Mouse (Mus musculus): ENCODE measurements around the gene Syce1.
A peak's percentile ranks its signal among the peaks of the same experiment; 100 is the strongest.

Gene Syce1

GRCm38 (mm10) chr7:140787406-140788052, at the start of gene Syce1:
Gene Syce1 (minus strand): TSS chr7:140787852.
- DNase-seq (ENCODE audit: low read depth, low spot score), result no peak

- DNase-seq (ENCODE audit: low read depth, low spot score), result no peak
Measured at GRCm38 (mm10) chr7:140836243-140837115, 48.8 kb upstream of the Syce1 start.

- no peak for DNase-seq (ENCODE audit: low read depth, low spot score)
Measured at GRCm38 (mm10) chr7:140835758-140836087, 48.1 kb upstream of the Syce1 start.

GRCm38 (mm10) chr7:140834968-140835757, 47.5 kb upstream of the Syce1 start, which contains the start of gene Urah:
Gene Urah (plus strand): TSS chr7:140835018.
- no peak for DNase-seq (ENCODE audit: low read depth, low spot score)

- DNase-seq (ENCODE audit: low read depth, low spot score), result no peak
Measured at GRCm38 (mm10) chr7:140833341-140833740, 45.7 kb upstream of the Syce1 start.

- no peak for DNase-seq (ENCODE audit: low read depth, low spot score)
Measured at GRCm38 (mm10) chr7:140831447-140831846, 43.8 kb upstream of the Syce1 start.

GRCm38 (mm10) chr7:140828171-140828881, 40.7 kb upstream of the Syce1 start:
- DNase-seq (ENCODE audit: low read depth, low spot score), result peak; percentile 25

GRCm38 (mm10) chr7:140822731-140823130, 35.1 kb upstream of the Syce1 start:
- DNase-seq (ENCODE audit: low read depth, low spot score), result no peak

GRCm38 (mm10) chr7:140821653-140822329, 34.1 kb upstream of the Syce1 start, which contains the start of gene Zfp941:
Gene Zfp941 (minus strand): TSS chr7:140822178.
- no peak for DNase-seq (ENCODE audit: low read depth, low spot score)

- DNase-seq (ENCODE audit: low read depth, low spot score), result no peak
Measured at GRCm38 (mm10) chr7:140821305-140821652, 33.6 kb upstream of the Syce1 start.

GRCm38 (mm10) chr7:140820173-140820572, 32.5 kb upstream of the Syce1 start:
- no peak for DNase-seq (ENCODE audit: low read depth, low spot score)

GRCm38 (mm10) chr7:140812850-140813249, 25.2 kb upstream of the Syce1 start:
- DNase-seq (ENCODE audit: low read depth, low spot score), result no peak

GRCm38 (mm10) chr7:140811714-140812113, 24.1 kb upstream of the Syce1 start:
- DNase-seq (ENCODE audit: low read depth, low spot score), result no peak

- DNase-seq (ENCODE audit: low read depth, low spot score), result no peak
Measured at GRCm38 (mm10) chr7:140810496-140810895, 22.8 kb upstream of the Syce1 start.

GRCm38 (mm10) chr7:140805704-140806103, 18.1 kb upstream of the Syce1 start:
- peak; percentile 66 for DNase-seq (ENCODE audit: low read depth, low spot score)

GRCm38 (mm10) chr7:140802629-140803028, 15.0 kb upstream of the Syce1 start:
- DNase-seq (ENCODE audit: low read depth, low spot score), result no peak

GRCm38 (mm10) chr7:140798212-140798611, 10.6 kb upstream of the Syce1 start:
- DNase-seq (ENCODE audit: low read depth, low spot score), result no peak

GRCm38 (mm10) chr7:140797619-140798018, 10.0 kb upstream of the Syce1 start:
- DNase-seq (ENCODE audit: low read depth, low spot score), result no peak

GRCm38 (mm10) chr7:140793541-140793940, 5.9 kb upstream of the Syce1 start:
- DNase-seq (ENCODE audit: low read depth, low spot score), result no peak

- no peak for DNase-seq (ENCODE audit: low read depth, low spot score)
Measured at GRCm38 (mm10) chr7:140788053-140788435, 392 bp upstream of the Syce1 start.

GRCm38 (mm10) chr7:140780548-140780947, 7.1 kb downstream of the Syce1 start:
- DNase-seq (ENCODE audit: low read depth, low spot score), result no peak
